Mouse (Mus musculus): Measurements from ENCODE around the gene 1810043G02Rik.
"Not testable (repeated sequence)": the region's sequence is repeated elsewhere in the genome, so short reads cannot be mapped to it uniquely, and the experiment has no call there.

Gene 1810043G02Rik

DNA sequence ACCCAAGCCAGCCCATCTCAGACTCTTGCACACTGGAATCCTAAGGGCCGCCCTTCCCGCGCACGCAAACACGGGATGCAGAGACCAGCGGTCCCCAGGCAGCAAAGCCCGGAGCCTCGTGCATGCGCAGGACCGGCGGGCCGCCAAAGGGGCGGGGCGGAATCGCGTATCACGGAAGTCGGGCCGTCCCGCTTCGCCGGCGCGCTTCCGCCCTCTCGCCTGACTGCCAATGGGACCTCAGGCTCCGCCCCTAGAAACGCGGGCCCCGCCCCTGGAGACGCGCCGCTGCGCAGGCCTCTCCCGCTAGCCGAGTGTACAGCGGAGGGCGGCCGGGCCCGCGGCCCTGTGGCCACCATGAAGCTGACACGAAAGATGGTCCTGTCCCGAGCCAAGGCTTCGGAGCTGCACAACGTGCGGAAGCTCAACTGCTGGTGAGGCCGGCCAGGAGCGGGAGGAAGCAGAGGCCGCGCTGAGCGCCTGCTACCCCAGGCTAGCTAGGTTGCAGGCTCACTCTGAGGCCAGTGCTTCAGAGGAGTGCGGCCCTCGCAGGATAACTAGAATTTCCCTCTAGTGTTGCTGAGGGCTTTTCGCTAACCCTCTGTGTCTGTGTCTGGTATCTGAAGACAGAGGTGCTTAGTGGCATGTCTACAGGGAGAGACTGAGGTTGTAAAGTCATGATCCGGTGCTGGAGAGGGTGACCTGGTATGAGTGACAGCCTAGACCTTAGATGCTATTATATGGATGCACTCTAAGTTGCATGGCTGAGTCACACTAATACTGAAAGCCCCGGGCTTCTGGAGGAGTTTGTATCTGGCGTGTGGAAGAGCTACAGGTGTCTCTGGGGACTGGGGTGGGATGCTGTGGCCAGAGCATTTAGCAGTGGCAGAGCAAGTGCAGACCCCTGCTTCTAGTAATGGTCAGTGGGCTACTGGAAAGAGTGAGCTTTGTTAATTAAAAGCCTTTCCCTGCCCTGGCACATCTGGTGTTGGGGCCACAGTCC lies at the start of gene 1810043G02Rik:
Gene 1810043G02Rik, plus strand, starts transcription at position 174 of the 1,000 bp plus-strand sequence.
- DNase-seq = peak; percentile 100

DNA sequence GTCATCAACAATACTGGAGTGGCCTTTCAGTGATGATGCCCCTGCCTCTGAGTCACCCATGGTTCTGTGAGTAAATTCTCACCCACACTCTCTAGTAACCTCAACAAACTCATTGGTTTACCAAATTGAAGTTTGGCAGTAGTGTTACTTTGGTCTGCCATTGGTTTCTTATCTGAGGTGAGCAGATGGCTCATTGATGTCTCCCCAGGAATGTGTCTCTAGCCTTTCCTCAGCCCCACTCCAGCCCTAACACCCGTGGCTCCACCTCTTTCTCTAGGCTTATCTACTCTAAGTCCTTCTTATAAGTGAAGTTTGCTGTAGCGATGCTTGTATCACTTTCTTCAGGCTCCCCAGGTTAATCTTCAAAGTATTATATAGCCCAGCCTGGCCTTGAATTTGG lies 38.6 kb upstream of the 1810043G02Rik start:
- DNase-seq = no peak

- not testable (repeated sequence) for DNase-seq
Observed at GRCm38 (mm10) chr10:77950468-77950867, 27.9 kb upstream of the 1810043G02Rik start.

GRCm38 (mm10) chr10:77962725-77963124 lies 15.6 kb upstream of the 1810043G02Rik start:
- DNase-seq = no peak

DNA sequence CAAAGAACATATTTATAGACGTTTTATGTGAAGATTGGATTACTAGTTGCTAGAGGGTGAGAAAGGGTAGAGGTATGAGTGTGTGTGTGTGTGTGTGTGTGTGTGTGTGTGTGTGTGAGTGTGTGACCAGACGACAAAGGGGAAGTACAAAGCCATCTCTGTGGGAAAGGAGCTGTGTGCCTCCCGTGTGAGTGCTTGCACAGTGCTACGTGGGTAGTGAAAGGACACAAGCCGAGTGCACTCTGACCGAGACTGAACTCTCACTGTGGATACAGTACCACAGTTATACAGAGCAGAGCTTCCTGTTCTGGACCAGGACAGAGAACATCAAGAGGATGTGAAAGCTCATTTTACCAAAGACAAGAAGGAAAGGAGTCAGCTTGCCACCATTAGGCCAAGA lies 14.4 kb upstream of the 1810043G02Rik start:
- DNase-seq = no peak

- peak; percentile 49 for DNase-seq
Observed at GRCm38 (mm10) chr10:77969274-77969972, 8.9 kb upstream of the 1810043G02Rik start.

DNA sequence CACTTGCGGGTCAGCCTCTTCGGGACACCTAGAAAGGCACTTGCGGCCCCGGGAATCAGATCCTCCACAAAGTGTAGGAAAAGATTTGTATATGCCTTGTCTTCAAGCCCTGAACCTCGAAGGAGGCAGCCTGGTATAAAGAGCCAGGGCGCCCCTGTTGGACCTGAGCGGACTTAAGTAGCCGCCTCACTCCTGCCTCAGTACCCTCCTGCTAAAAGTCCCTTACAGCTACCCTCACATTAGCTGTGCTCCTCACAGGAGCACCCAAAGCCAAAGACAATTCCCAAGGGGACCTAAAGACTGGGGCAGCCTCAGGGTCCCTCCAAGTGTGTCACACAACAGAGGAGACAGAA lies 8.4 kb upstream of the 1810043G02Rik start:
- no peak for DNase-seq

DNA sequence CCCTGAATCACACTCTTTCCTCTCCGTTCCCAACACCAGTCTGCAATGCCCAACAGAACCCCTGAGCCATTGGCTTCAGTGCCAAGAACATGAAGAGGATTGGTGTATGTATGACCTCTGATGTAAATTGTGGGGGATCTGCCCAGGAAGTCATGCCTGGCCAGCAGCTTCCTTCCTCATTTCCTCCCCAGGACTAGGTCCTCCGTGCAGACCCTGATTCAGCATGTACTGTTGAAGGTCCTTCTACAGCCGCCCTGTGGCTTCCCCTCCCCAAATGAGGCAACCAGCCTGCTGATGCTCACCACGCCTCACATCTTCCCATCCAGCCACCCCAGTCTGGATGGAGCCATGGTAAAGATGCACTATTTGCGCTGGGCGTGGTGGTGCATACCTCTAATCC lies 7.8 kb upstream of the 1810043G02Rik start, which contains the start of gene Trpm2:
Gene Trpm2, minus strand, starts transcription at position 83 of the 400 bp plus-strand sequence.
- DNase-seq = peak; percentile 21

DNA sequence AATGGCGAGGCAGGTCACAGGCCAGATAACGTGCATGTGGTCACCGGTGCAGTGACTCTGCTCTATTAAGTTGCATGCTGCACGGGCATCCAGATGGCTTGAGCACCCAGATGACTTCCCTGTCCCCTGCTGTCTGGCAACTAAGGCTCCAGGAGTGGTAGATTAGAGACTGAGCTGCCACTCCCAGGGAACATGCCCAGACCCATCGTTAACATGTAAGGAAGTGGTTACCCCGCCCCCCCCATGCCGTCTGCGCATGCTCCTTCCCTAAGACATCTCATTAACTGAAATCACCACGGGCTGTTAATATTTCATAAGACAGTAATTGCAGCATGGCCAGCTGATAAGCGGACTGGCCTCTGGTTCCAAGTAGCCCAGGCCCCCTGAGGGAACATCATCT lies 7.1 kb upstream of the 1810043G02Rik start:
- DNase-seq = no peak

DNA sequence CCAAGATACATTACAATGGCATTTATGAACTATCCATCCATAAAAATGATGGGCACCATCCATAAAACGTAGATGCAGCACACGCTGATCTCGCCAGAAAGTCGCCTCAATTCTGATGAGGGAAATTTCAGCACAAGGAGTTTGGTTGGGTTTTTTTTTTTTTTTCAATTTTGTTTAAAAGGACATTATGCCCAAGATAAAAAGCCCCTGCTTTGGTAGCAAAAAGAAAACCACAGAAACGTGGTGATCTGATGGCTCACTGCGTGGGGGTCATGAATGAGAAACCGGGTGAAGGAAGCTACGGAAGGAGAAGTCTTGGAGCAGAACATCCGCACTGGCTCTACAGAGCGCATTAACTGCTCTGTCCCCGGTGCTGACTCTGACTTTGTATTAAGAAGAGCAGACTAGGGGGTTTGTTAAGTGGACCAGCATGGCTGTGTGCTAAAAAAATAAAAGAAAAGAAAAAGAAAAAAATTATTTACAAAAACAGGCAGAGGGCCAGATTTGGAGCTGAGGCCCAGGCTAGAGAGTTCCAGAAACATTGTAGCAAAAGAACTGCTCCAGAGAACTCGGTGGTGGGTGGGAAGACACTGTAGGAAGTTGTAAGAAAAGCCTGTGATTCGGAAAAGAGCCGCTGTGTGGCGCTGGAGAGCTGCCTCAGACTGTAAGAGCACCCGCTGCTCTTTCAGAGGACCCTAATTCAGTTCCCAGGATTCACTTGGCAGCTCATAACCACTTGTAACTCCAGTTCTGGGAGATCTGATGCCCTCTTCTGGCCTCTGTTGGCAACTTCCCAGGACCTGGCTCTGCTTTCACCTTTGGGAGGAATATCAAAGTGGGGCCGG lies 6.4 kb upstream of the 1810043G02Rik start:
- peak; percentile 47 for DNase-seq

- DNase-seq = no peak
Observed at GRCm38 (mm10) chr10:77974323-77974722, 4.0 kb upstream of the 1810043G02Rik start.

GRCm38 (mm10) chr10:77974811-77975210 lies 3.5 kb upstream of the 1810043G02Rik start:
- DNase-seq = no peak

- DNase-seq = no peak
Observed at GRCm38 (mm10) chr10:77975653-77976052, 2.7 kb upstream of the 1810043G02Rik start.

GRCm38 (mm10) chr10:77976458-77977150 lies 1.7 kb upstream of the 1810043G02Rik start:
- DNase-seq = peak; percentile 32

- peak; percentile 82 for DNase-seq
Observed at GRCm38 (mm10) chr10:77984660-77985059, 6.3 kb downstream of the 1810043G02Rik start.

GRCm38 (mm10) chr10:77985775-77986174 lies 7.5 kb downstream of the 1810043G02Rik start:
- DNase-seq = no peak

GRCm38 (mm10) chr10:77995639-77996038 lies 17.3 kb downstream of the 1810043G02Rik start:
- no peak for DNase-seq

GRCm38 (mm10) chr10:78000200-78000599 lies 21.9 kb downstream of the 1810043G02Rik start:
- no peak for DNase-seq

DNA sequence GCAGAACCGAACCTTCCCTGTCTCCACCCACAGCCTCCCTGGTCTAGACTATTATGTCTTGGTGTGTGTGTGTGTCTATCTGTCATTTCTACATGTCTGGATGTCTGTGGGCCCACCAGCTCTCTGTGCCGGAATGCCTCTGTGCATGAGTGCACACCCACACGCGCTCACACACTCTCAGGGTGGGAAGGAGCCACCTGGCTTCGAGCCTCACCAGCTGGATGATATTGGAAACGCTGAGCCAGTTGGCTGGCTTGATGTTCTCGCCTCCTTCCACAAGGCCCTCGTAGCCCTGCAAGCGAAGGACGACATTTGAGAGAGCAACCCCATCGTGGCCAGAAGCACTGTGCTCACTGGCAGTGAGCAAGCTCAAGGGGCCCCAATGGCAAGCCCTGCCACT lies 23.5 kb downstream of the 1810043G02Rik start:
- peak; percentile 52 for DNase-seq

- no peak for DNase-seq
Observed at GRCm38 (mm10) chr10:78002316-78002715, 24.0 kb downstream of the 1810043G02Rik start.

- DNase-seq = no peak
Observed at GRCm38 (mm10) chr10:78004479-78005100, 26.3 kb downstream of the 1810043G02Rik start.
